Mouse (Mus musculus) naive thymus-derived CD4-positive, alpha-beta T cell, adult 2 months (primary cell): ENCODE measurements around the gene Suclg1.

Experiments used
- DNase-seq: peaks from one replicate; pipeline ENCODE4 v3.0.0-alpha.2; 2011; ENCODE audit warnings: low read depth

Suclg1 gene

GRCm38 (mm10) chr6:73248237-73249048 is at the start of gene Suclg1:
Suclg1 (plus strand) TSS chr6:73248382.
- DNase-seq, result peak; percentile 95

DNA sequence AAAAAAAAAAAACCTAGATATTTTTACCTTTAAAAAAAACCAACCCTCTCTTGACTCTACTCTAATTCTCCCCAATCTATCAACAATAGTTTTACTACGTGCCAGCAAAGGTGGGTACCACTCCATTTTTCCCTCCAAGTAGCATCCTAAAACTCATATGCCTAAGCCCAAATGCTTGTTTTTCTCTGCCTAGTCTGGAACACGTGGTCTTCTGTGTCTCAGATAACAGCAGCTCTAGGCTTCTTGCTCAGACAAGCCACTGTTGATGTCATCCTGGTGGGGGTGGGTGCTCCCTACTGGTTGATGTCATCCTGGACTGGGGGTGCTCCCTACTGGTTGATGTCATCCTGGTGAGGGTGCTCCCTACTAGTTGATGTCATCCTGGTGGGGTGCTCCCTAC is 44.5 kb upstream of the Suclg1 start:
- DNase-seq, result no peak

DNA sequence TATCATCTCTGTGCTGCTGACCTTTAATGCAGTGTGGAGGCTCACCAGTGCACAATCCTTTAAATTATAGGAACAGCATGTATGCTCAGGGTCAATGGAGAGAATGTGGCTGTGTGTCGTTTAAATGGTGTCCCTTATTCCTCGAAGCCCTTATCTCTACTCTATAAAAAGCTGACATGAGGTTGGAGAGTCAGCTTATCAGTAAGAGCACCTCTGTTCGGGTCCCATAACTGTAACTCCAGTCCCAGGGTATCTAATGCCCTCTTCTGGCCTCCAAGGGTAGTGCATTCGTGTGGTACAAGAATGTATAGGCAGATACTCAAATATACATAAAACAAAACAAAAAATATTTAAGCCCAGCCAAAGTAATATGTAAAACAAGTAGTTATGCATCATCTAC is 43.2 kb upstream of the Suclg1 start:
- peak; percentile 30 for DNase-seq

DNA sequence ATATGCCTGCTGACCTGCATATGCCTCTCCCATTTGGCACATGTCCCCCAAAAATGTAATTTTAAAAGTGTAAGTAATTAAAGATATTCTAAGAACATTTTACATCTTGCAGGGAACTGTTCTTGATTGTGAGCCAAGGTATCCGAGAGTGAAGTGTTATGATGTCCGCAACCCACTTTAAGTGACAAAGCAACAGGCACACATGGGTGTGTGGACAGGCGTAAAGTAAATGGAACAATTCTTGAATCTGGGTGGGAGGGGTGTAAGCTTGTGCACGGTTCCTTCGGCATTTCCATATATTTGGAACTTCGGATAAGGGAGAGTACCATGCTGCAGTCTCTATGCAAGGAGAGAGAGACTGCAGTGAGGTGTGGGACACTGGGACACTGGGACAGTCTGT is 38.6 kb upstream of the Suclg1 start:
- peak; percentile 16 for DNase-seq

DNA sequence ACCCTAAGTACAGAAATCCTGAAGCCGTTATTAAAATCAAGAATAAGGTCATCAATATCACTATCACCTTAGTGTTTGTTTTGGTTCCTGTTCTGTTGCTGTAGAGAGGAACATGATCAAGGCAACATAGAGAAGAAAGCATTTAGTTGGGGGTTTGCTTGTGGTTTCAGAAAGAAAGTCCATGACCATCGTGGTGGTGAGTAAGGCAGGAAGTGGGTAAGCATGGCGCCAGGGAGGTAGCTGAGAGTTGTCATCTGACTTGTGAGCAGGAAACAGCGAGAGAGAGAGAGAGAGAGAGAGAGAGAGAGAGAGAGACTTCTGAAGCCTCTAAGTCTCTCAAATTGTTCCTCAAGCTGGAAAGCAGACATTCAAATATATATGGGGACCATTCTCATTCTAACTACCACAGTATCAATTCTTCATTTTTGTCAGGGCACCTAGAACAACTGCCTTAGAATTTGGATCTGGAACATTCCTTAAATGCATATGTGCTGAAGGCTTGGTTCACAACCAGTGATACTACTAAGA is 37.7 kb upstream of the Suclg1 start:
- peak; percentile 92 for DNase-seq

DNA sequence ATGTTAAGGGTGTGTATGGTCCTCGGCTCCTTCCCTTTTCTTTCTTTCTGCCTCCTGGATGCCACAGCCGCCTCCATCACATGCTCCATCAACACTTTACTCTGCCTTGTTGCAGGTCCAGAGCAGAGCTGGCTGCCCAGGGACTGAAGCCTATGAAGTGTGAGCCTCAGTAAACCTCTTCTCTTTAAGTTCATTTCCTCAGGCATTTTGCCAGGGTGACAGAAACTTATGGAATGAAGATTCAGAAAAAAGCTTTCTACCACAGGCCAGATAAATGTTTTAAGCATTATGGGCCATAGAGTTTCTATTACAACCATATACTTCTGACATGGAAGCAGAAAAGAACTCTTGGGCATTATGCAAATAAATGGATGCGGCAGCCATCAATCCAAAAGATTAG is 37.1 kb upstream of the Suclg1 start:
- no peak for DNase-seq

DNA sequence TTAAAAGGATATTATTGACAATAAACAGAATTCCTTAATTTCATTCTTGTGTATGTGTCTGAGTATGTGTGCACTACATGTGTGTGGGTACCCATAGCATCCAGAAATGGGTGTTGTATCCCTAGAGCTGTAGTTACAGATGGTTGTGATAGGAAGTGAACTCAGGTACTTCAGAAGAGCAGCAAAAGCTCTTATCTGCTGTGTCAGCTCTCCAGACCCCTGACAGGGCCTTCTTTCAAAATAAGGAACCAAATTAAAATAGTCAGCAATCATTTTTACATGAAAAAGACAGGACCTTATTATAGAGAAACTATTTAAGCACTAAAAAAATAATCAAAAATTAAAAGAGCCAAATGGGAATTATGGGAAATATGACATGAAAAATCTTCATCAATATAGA is 36.6 kb upstream of the Suclg1 start:
- no peak for DNase-seq

DNA sequence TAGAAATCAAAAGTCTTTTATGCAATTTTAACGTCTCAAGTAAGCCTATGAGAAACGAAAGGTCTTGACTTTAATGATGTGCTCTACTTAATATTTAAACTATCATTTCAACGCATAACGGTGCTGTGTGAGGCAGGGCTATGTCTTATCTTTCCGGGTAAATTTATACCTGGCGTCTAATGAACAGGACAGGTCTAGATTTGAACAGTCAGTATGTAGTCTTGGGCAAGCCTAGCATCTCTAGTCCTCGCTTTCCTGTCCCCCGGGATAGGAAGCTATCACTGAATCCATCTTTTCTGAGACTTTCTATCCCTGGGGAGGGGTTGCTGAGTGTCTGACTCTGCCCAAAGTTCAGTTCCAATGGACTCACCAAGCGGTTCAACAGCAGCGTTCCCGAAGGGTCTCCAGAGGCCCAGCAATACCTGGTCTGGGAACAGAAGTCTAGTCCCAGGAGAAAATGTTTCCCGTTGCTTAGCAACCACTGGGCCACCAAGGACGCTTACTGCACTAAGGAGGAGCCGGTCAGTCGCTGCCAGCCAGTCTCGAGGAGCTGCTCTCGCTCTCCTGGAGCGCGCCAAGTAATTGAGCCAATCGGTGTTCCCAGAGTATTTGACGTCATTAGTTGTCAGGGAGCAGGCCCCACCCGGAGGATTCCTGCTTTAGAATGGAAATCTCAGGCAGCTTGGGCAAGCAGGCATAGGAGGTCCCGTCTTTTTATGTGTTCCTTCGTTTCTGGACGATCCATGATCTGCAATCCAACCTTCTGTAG is 26.8 kb upstream of the Suclg1 start, which contains the start of gene Dnah6:
TSS of gene Dnah6 (minus strand) at position 463 of the 769 bp plus-strand sequence.
- peak; percentile 74 for DNase-seq

DNA sequence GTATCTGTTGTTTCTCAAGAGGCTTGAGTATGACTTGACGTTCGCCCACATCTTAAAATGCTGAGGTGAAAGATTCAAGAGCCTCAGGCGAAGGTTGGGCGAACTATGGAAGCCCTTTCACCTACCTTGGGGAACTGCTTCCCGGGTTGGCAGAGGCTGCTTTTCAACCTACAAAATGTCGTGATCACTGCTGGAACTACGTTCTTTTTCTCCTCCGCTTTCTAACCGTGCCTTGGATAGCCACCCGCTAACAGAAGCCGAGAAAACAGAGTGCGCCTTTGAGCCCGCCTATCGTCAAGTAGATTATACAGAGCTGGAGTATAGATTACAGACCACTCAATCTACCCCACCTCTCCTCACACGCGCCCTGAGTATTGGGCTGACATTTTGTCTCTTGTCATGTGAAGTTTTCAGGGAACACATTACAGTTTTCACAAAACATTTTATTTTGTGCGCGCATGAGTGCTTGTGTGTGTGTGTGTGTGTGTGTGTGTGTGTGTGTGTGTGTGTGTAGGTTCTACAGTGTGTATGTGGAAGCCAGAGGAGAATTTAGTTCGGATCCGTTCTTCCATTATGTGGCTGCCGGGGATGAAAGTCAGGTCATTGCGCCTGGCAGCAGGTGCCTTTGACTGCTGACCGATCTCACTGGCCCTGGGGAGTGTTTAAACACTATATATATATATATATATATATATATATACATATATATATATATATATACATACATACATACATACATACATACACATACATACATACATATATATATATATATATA is 26.0 kb upstream of the Suclg1 start:
- no peak for DNase-seq

DNA sequence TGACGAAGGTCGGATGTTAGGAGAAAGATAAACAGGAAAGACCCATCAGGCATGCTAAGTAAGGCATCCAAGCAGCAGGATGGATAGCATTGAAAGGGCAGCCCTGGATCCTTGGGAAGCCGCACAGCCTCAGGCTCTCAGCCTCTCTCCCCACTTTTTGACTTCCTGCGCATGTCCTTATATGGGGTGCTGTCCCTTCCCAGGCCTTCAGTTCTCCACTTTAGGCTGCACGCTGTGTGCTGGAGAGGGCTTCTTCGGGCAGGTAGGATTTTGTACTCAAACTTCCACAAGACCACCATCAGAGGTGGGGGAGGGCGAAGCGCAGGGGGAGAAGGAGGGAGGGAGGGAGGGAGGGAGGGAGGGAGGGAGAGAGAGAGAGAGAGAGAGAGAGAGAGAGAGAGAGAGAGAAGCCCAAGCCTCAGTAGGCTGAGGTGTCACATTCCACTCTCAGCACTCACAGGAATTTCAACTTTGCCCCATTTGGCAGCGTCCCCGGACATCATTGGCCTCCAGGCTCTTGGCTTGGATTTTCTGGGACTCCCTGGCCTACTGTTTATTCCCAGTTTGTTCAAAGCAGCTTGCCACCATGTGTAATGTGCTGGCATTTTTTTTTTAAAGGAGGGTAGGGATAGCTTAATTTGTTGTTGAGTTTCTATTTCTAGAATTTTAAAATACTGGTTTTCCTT is 25.2 kb upstream of the Suclg1 start:
- no peak for DNase-seq

- peak; percentile 86 for DNase-seq
Measured at GRCm38 (mm10) chr6:73227376-73228158, 20.6 kb upstream of the Suclg1 start.

DNA sequence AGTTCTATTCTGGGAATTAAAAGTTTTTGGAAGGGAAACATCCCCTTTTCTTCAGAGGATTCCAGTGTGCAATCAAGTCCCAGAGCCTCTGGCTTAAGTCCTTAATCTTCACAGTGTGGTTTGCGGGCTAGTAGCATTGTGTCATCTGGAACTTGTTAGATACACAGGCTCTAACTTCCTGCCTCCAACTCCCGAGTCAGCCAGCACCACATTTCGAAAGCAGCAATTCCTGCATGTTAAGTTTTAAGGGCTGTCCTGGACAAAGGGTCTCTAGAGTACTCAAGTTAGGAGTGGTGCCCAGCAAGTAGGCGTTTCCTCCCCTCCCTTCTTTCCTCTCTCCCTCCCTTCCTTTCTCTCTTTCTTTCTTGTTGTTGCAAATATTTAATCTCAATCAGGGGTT is 19.8 kb upstream of the Suclg1 start:
- DNase-seq, result peak; percentile 48

- DNase-seq, result no peak
Measured at GRCm38 (mm10) chr6:73228881-73229280, 19.3 kb upstream of the Suclg1 start.

DNA sequence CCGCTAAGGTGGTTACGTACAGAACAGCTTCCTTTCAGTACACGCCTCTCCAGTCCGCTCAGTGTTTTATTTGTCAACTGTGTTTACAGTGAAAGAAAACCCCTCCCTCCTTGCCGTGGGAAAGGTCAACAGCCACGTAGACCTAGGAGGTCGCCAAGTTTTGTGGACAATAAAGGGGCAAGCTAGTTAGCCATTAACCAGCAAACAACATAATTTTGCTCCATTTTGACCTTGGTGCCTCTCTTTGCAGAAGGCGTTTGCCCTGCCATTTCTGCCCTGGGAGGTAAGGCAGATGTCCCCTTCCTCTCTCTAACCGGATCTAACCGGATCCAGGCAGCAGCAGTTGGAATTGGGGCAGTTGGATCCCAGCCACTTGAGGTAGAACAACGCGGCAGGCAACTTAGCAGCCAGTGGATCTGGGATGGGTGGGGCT is 16.0 kb upstream of the Suclg1 start:
- DNase-seq, result no peak

- peak; percentile 66 for DNase-seq
Measured at GRCm38 (mm10) chr6:73233202-73233726, 14.9 kb upstream of the Suclg1 start.

GRCm38 (mm10) chr6:73234302-73234900 is 13.8 kb upstream of the Suclg1 start:
- DNase-seq, result no peak

DNA sequence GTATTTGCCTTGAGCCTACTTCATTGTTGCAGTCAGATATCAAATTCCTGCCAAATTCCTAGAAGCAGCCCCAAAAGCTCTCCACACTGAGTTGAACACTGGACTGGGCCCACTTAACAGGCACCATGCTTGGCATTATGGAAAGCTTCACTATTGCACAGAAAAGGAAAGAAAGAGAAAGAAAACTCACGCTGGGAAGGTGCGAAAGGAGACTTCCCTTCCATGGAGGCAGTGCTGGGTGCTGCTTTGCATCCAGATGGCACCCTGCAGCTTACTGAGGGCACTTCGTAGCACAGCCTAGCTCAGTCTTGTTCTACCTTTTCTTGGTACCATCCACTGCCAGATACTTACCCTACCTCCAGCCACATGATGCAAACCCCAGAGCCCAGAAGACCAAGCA is 12.5 kb upstream of the Suclg1 start:
- no peak for DNase-seq

DNA sequence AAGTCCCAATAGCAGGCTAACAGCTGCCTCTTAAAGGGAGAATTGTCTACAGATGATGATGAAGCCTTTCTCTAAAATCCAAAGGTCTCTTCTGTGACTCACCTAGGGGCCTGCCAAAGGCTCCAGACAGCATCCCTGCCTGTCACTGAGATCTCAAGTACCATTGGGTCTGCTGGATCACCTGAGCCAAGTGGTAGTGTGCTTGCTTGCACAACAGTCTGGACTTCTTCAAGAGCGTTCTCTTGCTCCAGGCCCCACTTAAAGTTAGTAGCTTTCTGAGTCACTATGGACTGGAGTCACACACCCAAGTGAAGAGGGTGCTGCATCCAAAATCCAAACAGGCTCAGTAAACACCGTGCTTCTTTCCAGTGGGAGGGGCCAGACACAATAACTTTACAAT is 1.4 kb upstream of the Suclg1 start:
- DNase-seq, result no peak

- DNase-seq, result peak; percentile 77
Measured at GRCm38 (mm10) chr6:73247452-73247851, 730 bp upstream of the Suclg1 start.

DNA sequence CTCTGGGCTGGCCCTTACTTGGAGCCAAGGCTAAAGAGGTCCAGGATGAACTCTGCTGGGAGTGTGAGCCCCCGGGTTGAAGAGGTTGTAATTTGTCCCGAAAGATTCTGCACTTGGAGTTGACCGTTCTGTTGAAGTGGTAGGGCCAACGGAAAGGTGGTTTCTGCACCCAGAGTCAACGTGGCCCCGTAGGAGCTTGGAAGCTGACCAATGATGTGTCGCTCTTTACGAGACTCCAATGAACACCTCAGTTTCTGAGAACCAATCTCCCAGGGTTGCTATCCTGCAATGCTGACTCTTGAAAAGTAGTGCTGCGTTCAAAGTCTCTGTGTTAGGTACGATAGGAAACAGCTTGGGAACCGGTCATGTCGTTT is 854 bp downstream of the Suclg1 start:
- peak; percentile 42 for DNase-seq
